Mouse (Mus musculus): ENCODE data around the gene Gm20509.

DNA sequence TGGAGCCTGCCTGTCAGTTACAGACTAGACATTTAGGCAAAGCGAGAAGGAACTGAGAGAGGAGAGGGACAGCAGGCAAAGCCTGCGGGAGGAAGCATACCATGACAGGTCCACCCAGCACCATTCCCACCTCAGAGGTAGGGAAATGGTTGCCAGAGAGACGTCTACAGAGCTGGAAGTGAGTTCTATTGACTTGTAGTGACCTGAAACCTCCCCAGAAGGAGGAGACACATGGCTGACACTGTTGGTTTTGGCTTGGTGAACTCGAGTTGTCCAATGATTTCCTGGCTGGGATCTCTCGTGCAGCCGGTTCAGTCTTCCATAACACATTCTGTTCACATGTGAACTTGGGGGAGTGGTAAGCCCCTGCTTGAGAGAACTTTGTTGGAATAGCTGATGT, 18.3 kb upstream of the Gm20509 start:
- TF ChIP-seq CTCF (IDR thresholded peaks at IDR 0.05; ENCODE audit: borderline replicate concordance, control insufficient read depth, extremely low read depth, insufficient read depth, low read length, poor library complexity) (no peak), POLR2A (IDR thresholded peaks at IDR 0.05; ENCODE audit: control insufficient read depth, extremely low read depth, insufficient read depth, low read length, poor library complexity) (no peak)

Measured in thymus, adult 2 months (tissue).